Mouse (Mus musculus) MEL (cell line): ENCODE results near the gene H2afj.

Experiments
- CHD2 ChIP-seq: IDR thresholded peaks from 2 replicates; pipeline ENCODE4 v1.6.1; 2011; ENCODE audit warnings: low read length, improper control_type of control experiment
- CTCF ChIP-seq, 3 experiments: IDR thresholded peaks in 2 of 3; conservative IDR thresholded peaks in 1 of 3; 2 replicates each; pipeline ENCODE4 v1.5.1; 2011 to 2012; ENCODE audit warnings: low read length in 3 of 3, low read depth in 2 of 3, mild to moderate bottlenecking in 2 of 3, improper control_type of control experiment in 1 of 3, inconsistent platforms in 1 of 3, mixed read lengths in 1 of 3, moderate library complexity in 1 of 3; ENCODE audit not compliant: control insufficient read depth in 1 of 3, insufficient read depth in 1 of 3, poor library complexity in 1 of 3, severe bottlenecking in 1 of 3

DNA sequence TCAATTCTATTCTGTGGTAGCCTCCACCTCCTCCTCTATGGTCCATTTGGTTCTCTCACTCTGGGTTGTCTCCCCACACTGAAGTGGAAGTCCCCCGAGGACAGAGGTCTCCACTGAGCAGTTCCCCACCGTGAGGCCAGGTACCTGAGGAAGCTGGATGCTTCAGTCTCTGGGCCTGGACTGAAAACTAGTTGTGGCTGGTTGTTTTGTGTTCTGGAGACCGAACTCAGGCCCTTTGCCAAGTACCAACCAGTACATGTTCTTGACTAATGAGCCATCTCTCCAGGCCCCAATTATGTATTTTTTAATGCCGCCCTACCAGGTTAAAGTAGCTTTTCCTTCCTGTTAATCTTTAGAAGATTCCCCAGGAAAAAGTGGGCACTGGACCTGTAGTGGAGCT, 44.3 kb downstream of the H2afj start:
- TF ChIP-seq CHD2 = no peak
- TF ChIP-seq CTCF (IDR thresholded peaks at IDR 0.05 in 2 of 3, conservative IDR thresholded peaks at IDR 0.05 in 1 of 3; ENCODE audit: control insufficient read depth in 1 of 3, insufficient read depth in 1 of 3, low read depth in 2 of 3, low read length in 3 of 3, poor library complexity in 1 of 3, severe bottlenecking in 1 of 3) = no peak
